Mouse (Mus musculus): ENCODE measurements around the gene Gm20388. TPM values are rescaled to one million over a fixed set of nuclear protein-coding genes. Genes with fewer than 3 reads are reported as not detected.

The Gm20388 gene
- polyA plus RNA-seq, 1 experiment: 59.3 TPM

GRCm38 (mm10) chr8:122891440-122891839 lies 2980.8 kb downstream of the Gm20388 start:
- TF ChIP-seq POLR2A (IDR thresholded peaks at IDR 0.05; ENCODE audit: borderline replicate concordance, extremely low read depth, insufficient read depth, insufficient read length, poor library complexity, severe bottlenecking) (no peak), CTCF (IDR thresholded peaks at IDR 0.05; ENCODE audit: borderline replicate concordance, extremely low read depth, insufficient read depth, insufficient read length) (peak; percentile 24; the same call in 1 of the 2 replicates)
- DNase-seq (ENCODE audit: low read depth): no peak

DNA sequence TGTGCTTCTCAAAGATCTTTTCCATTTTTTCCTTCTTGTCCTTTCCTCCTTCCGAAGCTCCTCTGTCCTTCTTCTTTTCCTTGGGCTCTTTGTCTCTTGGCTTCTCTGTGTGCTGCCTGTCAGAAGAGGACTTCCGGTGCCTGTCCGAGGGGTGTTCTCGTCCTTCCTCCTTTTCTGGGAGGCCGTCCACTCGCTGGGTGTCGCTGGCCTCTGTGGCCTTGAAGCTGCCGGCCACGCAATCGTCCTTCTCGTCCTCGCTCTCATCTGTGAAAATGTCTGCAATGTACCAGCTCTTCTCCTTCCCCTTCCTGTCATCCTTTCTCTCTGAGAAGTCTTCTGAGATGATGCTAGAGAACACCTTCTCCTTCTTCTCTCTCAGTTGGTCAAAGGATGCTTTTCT lies 2982.8 kb downstream of the Gm20388 start:
- TF ChIP-seq POLR2A (IDR thresholded peaks at IDR 0.05; ENCODE audit: borderline replicate concordance, extremely low read depth, insufficient read depth, insufficient read length, poor library complexity, severe bottlenecking) (no peak), CTCF (IDR thresholded peaks at IDR 0.05; ENCODE audit: borderline replicate concordance, extremely low read depth, insufficient read depth, insufficient read length) (no peak)
- no peak for DNase-seq (ENCODE audit: low read depth)

- TF ChIP-seq POLR2A (IDR thresholded peaks at IDR 0.05; ENCODE audit: borderline replicate concordance, extremely low read depth, insufficient read depth, insufficient read length, poor library complexity, severe bottlenecking) (no peak), CTCF (IDR thresholded peaks at IDR 0.05; ENCODE audit: borderline replicate concordance, extremely low read depth, insufficient read depth, insufficient read length) (no peak)
- DNase-seq (ENCODE audit: low read depth): no peak
Observed at GRCm38 (mm10) chr8:122896317-122896716, 2985.7 kb downstream of the Gm20388 start.

- no peak for TF ChIP-seq POLR2A (IDR thresholded peaks at IDR 0.05; ENCODE audit: borderline replicate concordance, extremely low read depth, insufficient read depth, insufficient read length, poor library complexity, severe bottlenecking)
- TF ChIP-seq CTCF (IDR thresholded peaks at IDR 0.05; ENCODE audit: borderline replicate concordance, extremely low read depth, insufficient read depth, insufficient read length): no peak
Observed at GRCm38 (mm10) chr8:122897200-122897599, 2986.6 kb downstream of the Gm20388 start.

DNA sequence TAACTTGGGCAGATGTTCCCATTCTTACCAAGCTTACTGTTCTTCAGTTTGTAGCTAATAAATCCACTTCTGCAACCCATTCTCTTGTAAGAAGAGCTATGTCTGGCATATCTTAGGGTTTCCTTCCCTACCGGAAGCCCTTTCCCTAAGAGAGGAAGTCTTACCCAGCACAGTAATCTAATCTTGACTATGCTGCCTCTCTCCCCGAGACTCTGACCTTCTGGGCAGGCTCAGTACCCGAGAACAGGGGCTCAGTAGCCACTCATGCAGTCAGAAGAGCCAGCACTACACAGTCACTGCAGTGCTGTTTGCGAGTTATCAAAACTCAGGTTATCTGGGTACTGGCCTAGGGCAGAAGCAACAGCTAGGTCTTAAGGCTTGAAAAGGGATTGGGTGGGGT lies 2987.4 kb downstream of the Gm20388 start:
- no peak for TF ChIP-seq POLR2A (IDR thresholded peaks at IDR 0.05; ENCODE audit: borderline replicate concordance, extremely low read depth, insufficient read depth, insufficient read length, poor library complexity, severe bottlenecking)
- no peak for TF ChIP-seq CTCF (IDR thresholded peaks at IDR 0.05; ENCODE audit: borderline replicate concordance, extremely low read depth, insufficient read depth, insufficient read length)
- DNase-seq (ENCODE audit: low read depth): no peak

More at GRCm38 (mm10) chr8:122897200-122897599, 2986.6 kb downstream of the Gm20388 start:
- no peak for DNase-seq (ENCODE audit: low read depth)

DNA sequence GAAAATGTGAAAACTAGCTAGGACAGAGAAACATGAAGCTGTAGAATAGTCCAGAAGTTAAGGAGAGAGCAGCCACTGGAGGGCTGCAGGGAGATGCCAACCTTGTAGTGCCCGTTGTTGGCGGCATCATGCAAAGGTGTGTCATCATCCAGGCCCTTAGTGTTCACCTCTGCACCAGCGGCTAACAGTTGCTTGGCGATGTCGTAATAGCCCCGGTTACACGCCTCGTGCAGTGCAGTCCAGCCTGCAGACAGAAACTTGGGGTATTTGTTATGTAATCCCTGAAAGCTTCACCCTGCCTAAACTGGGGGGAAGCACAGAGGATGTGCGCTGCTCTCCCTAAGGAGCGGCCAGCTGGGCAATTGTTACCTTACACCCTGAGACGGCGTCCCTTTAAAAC lies 2987.8 kb downstream of the Gm20388 start:
- TF ChIP-seq POLR2A (IDR thresholded peaks at IDR 0.05; ENCODE audit: borderline replicate concordance, extremely low read depth, insufficient read depth, insufficient read length, poor library complexity, severe bottlenecking) (no peak), CTCF (IDR thresholded peaks at IDR 0.05; ENCODE audit: borderline replicate concordance, extremely low read depth, insufficient read depth, insufficient read length) (no peak)
- no peak for DNase-seq (ENCODE audit: low read depth)

- no peak for DNase-seq (ENCODE audit: low read depth)
- TF ChIP-seq CTCF (IDR thresholded peaks at IDR 0.05; ENCODE audit: borderline replicate concordance, extremely low read depth, insufficient read depth, insufficient read length) (no peak), POLR2A (IDR thresholded peaks at IDR 0.05; ENCODE audit: borderline replicate concordance, extremely low read depth, insufficient read depth, insufficient read length, poor library complexity, severe bottlenecking) (no peak)
Observed at GRCm38 (mm10) chr8:122899085-122899484, 2988.4 kb downstream of the Gm20388 start.

DNA sequence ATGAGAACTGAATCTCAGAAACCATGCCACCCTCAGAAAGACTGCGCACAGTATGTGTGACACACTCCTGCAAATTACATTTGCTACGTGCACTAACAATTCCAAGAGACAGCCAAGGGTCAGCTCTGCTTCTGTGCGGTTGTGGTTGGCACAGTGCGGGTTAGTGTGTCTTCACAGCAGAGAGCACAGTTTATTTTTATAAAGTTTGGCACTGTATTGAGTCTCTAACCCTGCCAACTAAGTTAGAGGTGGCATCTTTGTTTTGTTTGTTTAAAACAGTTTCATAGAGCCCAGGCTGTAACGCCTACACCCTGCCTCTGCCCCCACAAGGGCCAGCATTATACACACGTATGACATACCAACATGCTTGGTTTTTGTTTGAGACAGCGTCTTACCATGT lies 2990.8 kb downstream of the Gm20388 start:
- no peak for DNase-seq (ENCODE audit: low read depth)
- no peak for TF ChIP-seq POLR2A (IDR thresholded peaks at IDR 0.05; ENCODE audit: borderline replicate concordance, extremely low read depth, insufficient read depth, insufficient read length, poor library complexity, severe bottlenecking)
- TF ChIP-seq CTCF (IDR thresholded peaks at IDR 0.05; ENCODE audit: borderline replicate concordance, extremely low read depth, insufficient read depth, insufficient read length): no peak

DNA sequence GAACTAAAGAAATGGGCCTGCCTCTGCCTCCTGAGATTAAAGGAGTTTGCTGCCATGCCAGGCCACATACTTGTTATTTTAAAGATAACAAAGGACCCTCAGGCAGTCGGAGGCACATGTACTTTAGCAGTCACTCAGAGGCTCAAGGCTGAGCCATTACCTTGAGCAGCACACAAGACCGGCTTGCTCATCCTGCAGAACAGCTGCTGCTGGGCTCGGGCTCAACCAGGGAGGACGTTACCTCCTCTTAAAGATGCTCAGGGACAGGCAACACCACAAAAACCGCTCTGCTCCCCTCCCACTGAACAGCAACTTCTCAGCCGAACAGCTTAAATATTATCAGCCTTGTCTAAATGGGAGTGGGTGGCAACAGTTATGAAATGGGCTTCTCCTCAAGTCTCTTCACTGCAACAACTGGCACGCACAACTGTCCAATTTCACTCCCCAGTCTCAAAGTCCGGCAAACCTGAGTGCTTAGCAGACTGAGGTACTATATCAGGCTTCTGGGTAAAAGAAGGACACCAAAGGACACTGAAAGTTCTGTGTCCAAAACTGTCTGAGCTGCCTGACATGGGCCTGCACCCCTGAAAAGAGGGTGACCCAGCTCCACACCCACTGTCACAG lies 2991.4 kb downstream of the Gm20388 start:
- DNase-seq (ENCODE audit: low read depth): no peak
- TF ChIP-seq POLR2A (IDR thresholded peaks at IDR 0.05; ENCODE audit: borderline replicate concordance, extremely low read depth, insufficient read depth, insufficient read length, poor library complexity, severe bottlenecking) (no peak), CTCF (IDR thresholded peaks at IDR 0.05; ENCODE audit: borderline replicate concordance, extremely low read depth, insufficient read depth, insufficient read length) (no peak)

GRCm38 (mm10) chr8:122902581-122902980 lies 2991.9 kb downstream of the Gm20388 start:
- DNase-seq (ENCODE audit: low read depth): no peak

GRCm38 (mm10) chr8:122903002-122903401 lies 2992.4 kb downstream of the Gm20388 start:
- no peak for DNase-seq (ENCODE audit: low read depth)
- TF ChIP-seq CTCF (IDR thresholded peaks at IDR 0.05; ENCODE audit: borderline replicate concordance, extremely low read depth, insufficient read depth, insufficient read length) (no peak), POLR2A (IDR thresholded peaks at IDR 0.05; ENCODE audit: borderline replicate concordance, extremely low read depth, insufficient read depth, insufficient read length, poor library complexity, severe bottlenecking) (no peak)

More at GRCm38 (mm10) chr8:122902581-122902980, 2991.9 kb downstream of the Gm20388 start:
- TF ChIP-seq POLR2A (IDR thresholded peaks at IDR 0.05; ENCODE audit: borderline replicate concordance, extremely low read depth, insufficient read depth, insufficient read length, poor library complexity, severe bottlenecking) (no peak), CTCF (IDR thresholded peaks at IDR 0.05; ENCODE audit: borderline replicate concordance, extremely low read depth, insufficient read depth, insufficient read length) (no peak)

DNA sequence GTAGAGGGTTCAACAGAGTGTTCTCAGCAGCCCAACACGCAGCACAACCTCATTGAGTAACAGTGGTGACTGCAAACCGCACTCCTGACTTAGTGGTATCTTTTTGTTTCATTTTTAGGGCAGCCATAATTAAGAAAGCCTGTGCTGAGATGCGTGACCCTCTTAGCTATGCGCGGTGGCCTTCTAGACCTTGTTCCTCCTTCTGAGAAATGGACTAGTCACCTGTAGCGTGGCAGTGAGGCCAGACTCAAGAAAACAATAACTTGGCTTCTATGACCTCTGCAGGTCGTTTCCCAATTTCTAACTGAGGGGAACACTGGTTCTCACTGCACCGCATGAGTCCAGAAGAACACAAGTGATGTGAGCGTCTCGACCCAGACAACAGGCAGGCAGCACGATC lies 2993.9 kb downstream of the Gm20388 start:
- TF ChIP-seq POLR2A (IDR thresholded peaks at IDR 0.05; ENCODE audit: borderline replicate concordance, extremely low read depth, insufficient read depth, insufficient read length, poor library complexity, severe bottlenecking) (no peak), CTCF (IDR thresholded peaks at IDR 0.05; ENCODE audit: borderline replicate concordance, extremely low read depth, insufficient read depth, insufficient read length) (no peak)
- DNase-seq (ENCODE audit: low read depth): no peak

All from brain, embryonic 14.5 days (tissue).